Mouse (Mus musculus) embryonic facial prominence, embryonic 12.5 days (tissue): Measurements from ENCODE around the gene Hoxb3. TPM values are rescaled to one million over a fixed set of nuclear protein-coding genes. Genes with fewer than 3 reads are reported as not detected.

Experiments
- ATAC-seq: fragments of 200-750 bp; cut with Nextera tagmentation; 2 replicates; pipeline ENCODE4 v1.8.0; 2017; ENCODE audit not compliant: insufficient number of reproducible peaks, insufficient read depth, low FRiP score, low TSS enrichment
- H3K27ac ChIP-seq: fragments of 300-500 bp; sonication (generic); 2 replicates; pipeline ENCODE4 v1.5.1; 2016; ENCODE audit warnings: mild to moderate bottlenecking
- H3K27me3 ChIP-seq: fragments of 300-500 bp; sonication (generic); 2 replicates; pipeline ENCODE4 v1.6.1; 2016; ENCODE audit warnings: mild to moderate bottlenecking, moderate library complexity
- H3K36me3 ChIP-seq: fragments of 300-500 bp; sonication (generic); 2 replicates; pipeline ENCODE4 v1.6.1; 2016; ENCODE audit warnings: mild to moderate bottlenecking
- H3K4me1 ChIP-seq: fragments of 300-500 bp; sonication (generic); 2 replicates; pipeline ENCODE4 v1.6.1; 2016
- H3K4me2 ChIP-seq: fragments of 300-500 bp; sonication (generic); replicated peaks from 2 replicates; pipeline ENCODE4 v1.6.1; 2016; ENCODE audit warnings: mild to moderate bottlenecking, moderate library complexity
- H3K4me3 ChIP-seq: fragments of 300-500 bp; sonication (generic); 2 replicates; pipeline ENCODE4 v1.5.1; 2016; ENCODE audit warnings: mild to moderate bottlenecking
- H3K9ac ChIP-seq: fragments of 300-500 bp; sonication (generic); 2 replicates; pipeline ENCODE4 v1.6.1; 2016; ENCODE audit warnings: mild to moderate bottlenecking, moderate library complexity
- H3K9me3 ChIP-seq: fragments of 300-500 bp; sonication (generic); 2 replicates; pipeline ENCODE4 v1.6.1; 2016; ENCODE audit warnings: mild to moderate bottlenecking, moderate library complexity
- WGBS: fragments of 180-500 bp; shearing (Covaris S2); methylation state at CpG from one replicate; pipeline ENCODE4 v1.1.7; 2016; 5-methylcytosine and 5-hydroxymethylcytosine counted together
- polyA plus RNA-seq: library from polyadenylated mRNA; unstranded; fragments of >200 nt; fragmentation: Nextera tagmentation; extraction: Ambion mirVana; gene quantifications from 2 replicates; pipeline ENCODE4 v1.2.1, GENCODE M21; 2016

Gene Hoxb3
- polyA plus RNA-seq, 1 experiment from 2014 or later: 0.87 TPM

DNA sequence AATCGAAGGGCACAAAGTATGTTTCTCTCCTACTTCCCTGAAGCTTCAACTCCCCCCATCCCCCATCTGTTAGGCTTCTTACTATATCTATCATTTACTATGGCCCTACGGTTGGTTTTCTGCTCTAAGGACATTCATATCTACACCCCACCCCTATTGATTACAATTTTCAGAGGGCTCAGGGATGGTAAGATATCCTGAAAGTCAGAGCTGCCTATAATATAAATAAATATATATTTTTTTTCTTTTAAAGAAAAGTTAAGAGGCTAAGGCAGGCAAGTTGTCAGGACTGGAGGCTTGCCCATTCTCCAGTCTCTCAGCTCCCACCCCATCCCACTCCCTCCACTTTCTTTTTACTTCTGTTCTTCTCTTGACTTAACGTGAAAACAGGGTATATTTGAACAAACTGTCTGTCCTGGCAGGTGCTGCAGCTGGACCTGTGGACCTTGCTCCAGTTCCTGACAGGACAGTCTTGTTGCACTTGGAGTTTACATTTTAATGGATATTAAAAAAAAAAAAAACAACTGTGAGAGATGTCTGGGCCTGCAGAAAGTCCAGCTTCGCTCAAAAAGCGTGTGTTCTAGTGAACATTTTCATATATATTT, 23.9 kb downstream of the Hoxb3 start:
- Histone ChIP-seq H3K4me2 (no peak overlapping the region), H3K4me3 (no peak overlapping the region), H3K36me3 (no peaks in the 10 kb centered on the region), H3K27me3 (peaks cover 95% of the 10 kb centered on the region), H3K27ac (no peak overlapping the region), H3K9me3 (no peaks in the 10 kb centered on the region), H3K9ac (no peak overlapping the region), H3K4me1 (no peaks in the 10 kb centered on the region)
- ATAC-seq: no peak
- WGBS: 16% methylated on average over 5 of the region's 5 CpGs

DNA sequence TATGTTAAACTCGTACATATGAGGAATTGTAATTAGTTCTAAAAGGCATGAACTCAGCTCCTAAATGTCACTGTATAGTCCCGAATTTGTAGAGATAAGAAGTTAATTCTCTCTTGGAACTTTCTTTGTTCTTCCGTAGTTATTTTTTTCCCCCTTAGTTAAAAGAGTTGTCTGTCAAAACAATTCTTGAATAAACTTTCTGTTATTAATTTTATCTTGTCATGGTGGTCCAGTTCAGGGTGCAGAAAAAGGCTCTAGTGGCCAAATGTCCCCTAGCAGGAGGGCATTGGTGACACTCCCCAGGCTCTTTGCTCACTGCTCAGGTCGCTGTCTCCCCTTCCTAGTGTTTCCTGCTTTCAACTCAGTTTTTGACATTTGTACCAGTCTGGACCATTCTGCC, 24.6 kb downstream of the Hoxb3 start:
- no peak for ATAC-seq
- no peak overlapping the region for H3K27ac ChIP-seq
- no peak overlapping the region for H3K4me2 ChIP-seq

GRCm38 (mm10) chr11:96348141-96348928, 25.2 kb downstream of the Hoxb3 start:
- ATAC-seq: no peak
- Histone ChIP-seq H3K27ac (no peak overlapping the region), H3K36me3 (no peaks in the 10 kb centered on the region), H3K4me2 (no peak overlapping the region), H3K4me3 (no peak overlapping the region), H3K4me1 (no peaks in the 10 kb centered on the region), H3K9me3 (no peaks in the 10 kb centered on the region), H3K27me3 (peaks cover 93% of the 10 kb centered on the region), H3K9ac (no peak overlapping the region)
- WGBS: 3% methylated on average over 21 of the region's 21 CpGs

More for the DNA sequence above, 24.6 kb downstream of the Hoxb3 start:
- Histone ChIP-seq H3K4me3 (no peak overlapping the region), H3K9me3 (no peaks in the 10 kb centered on the region), H3K27me3 (peaks cover 94% of the 10 kb centered on the region), H3K4me1 (no peaks in the 10 kb centered on the region), H3K9ac (no peak overlapping the region), H3K36me3 (no peaks in the 10 kb centered on the region)
- 11% methylated on average over 4 of the region's 4 CpGs for WGBS

- WGBS: 14% methylated on average over 3 of the region's 3 CpGs
- no peaks in the 10 kb centered on the region for H3K9me3 ChIP-seq
- no peak overlapping the region for H3K9ac ChIP-seq
- no peaks in the 10 kb centered on the region for H3K4me1 ChIP-seq
- H3K27ac ChIP-seq: no peak overlapping the region
- ATAC-seq: no peak
- no peak overlapping the region for H3K4me2 ChIP-seq
- H3K27me3 ChIP-seq: peaks cover 88% of the 10 kb centered on the region
- H3K36me3 ChIP-seq: no peaks in the 10 kb centered on the region
- H3K4me3 ChIP-seq: no peak overlapping the region
Measured at GRCm38 (mm10) chr11:96348988-96349387, 25.9 kb downstream of the Hoxb3 start.

- H3K36me3 ChIP-seq: no peaks in the 10 kb centered on the region
- H3K4me2 ChIP-seq: no peak overlapping the region
- H3K27ac ChIP-seq: peak overlapping the region; percentile 31; the same call in 1 of the 2 replicates
- 3% methylated on average over 14 of the region's 14 CpGs for WGBS
- peaks cover 88% of the 10 kb centered on the region for H3K27me3 ChIP-seq
- no peaks in the 10 kb centered on the region for H3K4me1 ChIP-seq
- H3K9me3 ChIP-seq: no peaks in the 10 kb centered on the region
- no peak for ATAC-seq
- H3K4me3 ChIP-seq: no peak overlapping the region
- no peak overlapping the region for H3K9ac ChIP-seq
Measured at GRCm38 (mm10) chr11:96349491-96350340, 26.6 kb downstream of the Hoxb3 start.

DNA sequence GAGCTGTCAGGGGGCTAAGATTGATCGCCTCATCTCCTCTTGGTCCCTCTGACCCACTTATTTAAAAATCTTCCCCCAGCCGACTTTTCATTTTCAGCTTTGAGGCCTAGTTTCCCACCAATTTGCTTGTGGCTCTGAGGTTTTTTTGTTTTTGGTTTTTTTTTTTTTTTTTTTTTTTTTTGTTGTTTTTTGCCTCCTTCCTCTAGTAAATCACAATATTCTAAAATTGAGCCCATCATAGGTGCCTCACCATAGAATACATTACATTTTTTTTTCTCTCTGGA, 27.2 kb downstream of the Hoxb3 start, which contains the start of gene Hoxb2:
Gene Hoxb2, plus strand, starts transcription at position 185 of the 284 bp plus-strand sequence.
- ATAC-seq: no peak
- H3K9me3 ChIP-seq: no peaks in the 10 kb centered on the region
- WGBS: 3% methylated on average over 2 of the region's 2 CpGs
- H3K27ac ChIP-seq: peak within 1 kb of the TSS; percentile 31; the same call in 1 of the 2 replicates
- no peak within 1 kb of the TSS for H3K4me2 ChIP-seq
- no peaks in the 10 kb centered on the region for H3K4me1 ChIP-seq
- H3K9ac ChIP-seq: no peak within 1 kb of the TSS
- H3K27me3 ChIP-seq: peaks cover 87% of the 10 kb centered on the region
- no peaks in the 10 kb centered on the region for H3K36me3 ChIP-seq
- no peak within 1 kb of the TSS for H3K4me3 ChIP-seq

- no peaks in the 10 kb centered on the region for H3K9me3 ChIP-seq
- H3K9ac ChIP-seq: no peak overlapping the region
- no peak overlapping the region for H3K4me2 ChIP-seq
- peaks cover 82% of the 10 kb centered on the region for H3K27me3 ChIP-seq
- no peaks in the 10 kb centered on the region for H3K4me1 ChIP-seq
- 8% methylated on average over 2 of the region's 2 CpGs for WGBS
- no peaks in the 10 kb centered on the region for H3K36me3 ChIP-seq
- no peak overlapping the region for H3K4me3 ChIP-seq
- ATAC-seq: no peak
- no peak overlapping the region for H3K27ac ChIP-seq
Measured at GRCm38 (mm10) chr11:96350791-96351190, 27.7 kb downstream of the Hoxb3 start.

DNA sequence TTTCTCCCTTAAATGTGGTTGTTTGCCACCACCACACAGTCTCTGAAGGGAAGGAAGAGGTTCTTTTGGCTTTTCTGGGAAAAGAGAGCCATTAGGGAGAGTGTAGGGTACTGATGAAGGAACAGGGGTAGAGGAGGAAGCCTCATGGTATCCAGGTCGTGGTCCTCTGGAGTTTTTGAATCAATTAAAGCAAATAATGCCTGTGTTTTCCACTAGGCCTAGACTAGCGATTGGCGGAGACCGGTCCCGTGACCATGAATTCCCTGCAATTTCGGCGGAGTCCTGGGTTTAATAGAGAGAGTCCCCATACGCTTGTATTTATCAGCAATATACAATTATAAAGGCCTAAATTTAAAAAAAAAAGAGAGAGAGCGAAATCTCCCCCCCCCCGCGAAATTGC, 28.2 kb downstream of the Hoxb3 start:
- H3K9ac ChIP-seq: no peak overlapping the region
- no peak overlapping the region for H3K4me2 ChIP-seq
- 0 out of 2 replicates have a peak overlapping the region, but pooled peaks have one; percentile 30 for H3K4me3 ChIP-seq

GRCm38 (mm10) chr11:96351831-96352230, 28.7 kb downstream of the Hoxb3 start:
- H3K27ac ChIP-seq: peak overlapping the region; percentile 54; the same call in 1 of the 2 replicates

More for the DNA sequence above, 28.2 kb downstream of the Hoxb3 start:
- Histone ChIP-seq H3K36me3 (no peaks in the 10 kb centered on the region), H3K27me3 (peaks cover 82% of the 10 kb centered on the region), H3K4me1 (no peaks in the 10 kb centered on the region), H3K27ac (no peak overlapping the region), H3K9me3 (no peaks in the 10 kb centered on the region)
- 2% methylated on average over 11 of the region's 11 CpGs for WGBS
- ATAC-seq: no peak

DNA sequence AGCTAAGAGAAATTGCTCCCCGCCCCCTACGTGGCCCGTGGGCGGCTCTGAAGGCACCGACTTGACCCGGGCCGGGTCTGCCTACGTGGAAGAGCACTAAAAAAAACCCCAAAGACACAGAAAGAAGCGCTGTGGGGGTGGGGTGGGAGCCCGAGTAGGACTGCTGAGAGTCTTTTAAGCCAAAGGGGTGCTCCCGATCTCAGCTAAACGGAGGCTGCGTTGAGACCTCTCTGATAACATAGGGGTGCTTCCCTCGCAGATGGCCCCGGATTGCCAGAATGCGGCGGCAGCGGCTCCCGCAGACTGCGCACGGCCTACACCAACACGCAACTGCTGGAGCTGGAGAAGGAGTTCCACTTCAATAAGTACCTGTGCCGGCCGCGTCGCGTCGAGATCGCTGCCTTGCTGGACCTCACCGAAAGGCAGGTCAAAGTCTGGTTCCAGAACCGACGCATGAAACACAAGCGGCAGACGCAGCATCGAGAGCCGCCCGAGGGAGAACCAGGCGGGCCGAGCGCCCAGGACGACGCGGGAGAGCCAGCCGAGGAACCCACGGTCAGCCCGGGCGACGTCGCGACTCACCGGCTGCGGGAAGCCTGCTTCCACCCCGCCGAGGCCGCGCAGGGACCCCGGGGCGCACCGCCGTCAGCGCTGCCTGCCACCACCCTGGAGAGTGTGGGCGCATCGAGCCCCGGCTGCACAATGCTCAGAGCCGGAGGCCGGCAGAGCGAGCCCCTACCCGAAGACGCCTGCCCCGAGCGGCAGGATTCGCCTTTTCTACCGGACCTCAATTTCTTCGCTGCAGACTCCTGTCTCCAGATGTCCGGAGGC, 29.8 kb downstream of the Hoxb3 start:
- Histone ChIP-seq H3K4me1 (no peaks in the 10 kb centered on the region), H3K4me3 (peak overlapping the region; percentile 30), H3K4me2 (peak overlapping the region; percentile 26), H3K36me3 (no peaks in the 10 kb centered on the region), H3K27me3 (peaks cover 86% of the 10 kb centered on the region), H3K9ac (peak overlapping the region; percentile 44), H3K27ac (peak overlapping the region; percentile 58), H3K9me3 (no peaks in the 10 kb centered on the region)
- no peak for ATAC-seq
- WGBS: under 1% methylated on average over 75 of the region's 75 CpGs

More at GRCm38 (mm10) chr11:96351831-96352230, 28.7 kb downstream of the Hoxb3 start:
- Histone ChIP-seq H3K4me2 (peak overlapping the region; percentile 22), H3K4me1 (no peaks in the 10 kb centered on the region), H3K36me3 (no peaks in the 10 kb centered on the region), H3K27me3 (peaks cover 82% of the 10 kb centered on the region), H3K9ac (0 out of 2 replicates have a peak overlapping the region, but pooled peaks have one; percentile 27), H3K4me3 (peak overlapping the region; percentile 30), H3K9me3 (no peaks in the 10 kb centered on the region)
- no peak for ATAC-seq
- WGBS: 1% methylated on average over 22 of the region's 22 CpGs

DNA sequence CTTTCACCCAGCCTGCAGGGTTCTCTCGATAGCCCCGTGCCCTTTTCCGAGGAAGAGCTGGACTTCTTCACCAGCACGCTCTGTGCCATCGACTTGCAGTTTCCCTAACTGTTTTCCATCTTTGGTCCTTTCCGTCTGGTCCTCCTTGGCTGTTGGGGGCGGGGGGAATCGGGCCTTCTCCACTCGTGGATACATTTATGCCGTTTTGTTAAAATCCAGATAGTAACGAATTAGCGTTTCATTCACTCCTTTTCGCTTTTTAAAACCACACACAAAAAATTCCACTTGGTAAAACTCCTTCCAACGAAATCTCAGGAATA, 30.4 kb downstream of the Hoxb3 start:
- no peak for ATAC-seq
- Histone ChIP-seq H3K4me3 (peak overlapping the region; percentile 30), H3K9ac (peak overlapping the region; percentile 44; the same call in 1 of the 2 replicates), H3K9me3 (no peaks in the 10 kb centered on the region), H3K27me3 (peaks cover 86% of the 10 kb centered on the region), H3K4me2 (peak overlapping the region; percentile 26), H3K4me1 (no peaks in the 10 kb centered on the region), H3K27ac (peak overlapping the region; percentile 58; the same call in 1 of the 2 replicates), H3K36me3 (no peaks in the 10 kb centered on the region)
- 2% methylated on average over 14 of the region's 14 CpGs for WGBS
